Mouse (Mus musculus) forebrain, embryonic 14.5 days (tissue): ENCODE measurements around the gene Ces2a. TPM values are rescaled to one million over a fixed set of nuclear protein-coding genes. Genes with fewer than 3 reads are reported as not detected.

ENCODE experiments used
- ATAC-seq: fragments of 200-750 bp; cut with Nextera tagmentation; 2 replicates; pipeline ENCODE4 v1.8.0; 2017; ENCODE audit warnings: mild to moderate bottlenecking, moderate library complexity
- DNase-seq: peaks from one replicate; pipeline ENCODE4 v3.0.0-alpha.2; 2015; ENCODE audit warnings: low spot score
- H3K27ac ChIP-seq: fragments of 300-500 bp; sonication (generic); 2 replicates; pipeline ENCODE4 v1.5.1; 2014; ENCODE audit warnings: low read depth, mild to moderate bottlenecking, control low read depth, low read length, moderate library complexity
- H3K27me3 ChIP-seq: fragments of 300-500 bp; sonication (generic); replicated peaks from 2 replicates; pipeline ENCODE4 v1.6.1; 2014; ENCODE audit warnings: low read length, control low read depth, mixed read lengths; ENCODE audit not compliant: control insufficient read depth, insufficient read depth
- H3K36me3 ChIP-seq: fragments of 300-500 bp; sonication (generic); 2 replicates; pipeline ENCODE4 v1.6.1; 2014; ENCODE audit warnings: low read length, control low read depth; ENCODE audit not compliant: control insufficient read depth, insufficient read depth
- H3K4me1 ChIP-seq: fragments of 300-500 bp; sonication (generic); 2 replicates; pipeline ENCODE4 v1.6.1; 2014; ENCODE audit warnings: antibody characterized with exemption, low read length, control low read depth; ENCODE audit not compliant: control insufficient read depth, insufficient read depth
- H3K4me2 ChIP-seq: fragments of 300-500 bp; sonication (generic); 2 replicates; pipeline ENCODE4 v1.6.1; 2014; ENCODE audit warnings: mild to moderate bottlenecking, control low read depth, low read length
- H3K4me3 ChIP-seq: fragments of 300-500 bp; sonication (generic); 2 replicates; pipeline ENCODE4 v1.5.1; 2014; ENCODE audit warnings: low read depth, low read length, control low read depth
- H3K9ac ChIP-seq: fragments of 300-500 bp; sonication (generic); 2 replicates; pipeline ENCODE4 v1.6.1; 2014; ENCODE audit warnings: mild to moderate bottlenecking, low read length, control low read depth, moderate library complexity
- H3K9me3 ChIP-seq: fragments of 300-500 bp; sonication (generic); replicated peaks from 2 replicates; pipeline ENCODE4 v1.6.1; 2016; ENCODE audit warnings: low read length, control low read depth, mixed read lengths; ENCODE audit not compliant: control insufficient read depth
- WGBS: fragments of 180-500 bp; shearing (Covaris S2); extraction: QIAGEN DNeasy Blood & Tissue Kit; methylation state at CpG from one replicate; pipeline ENCODE4 v1.1.7; 2014; 5-methylcytosine and 5-hydroxymethylcytosine counted together
- polyA plus RNA-seq: library from polyadenylated mRNA; unstranded; fragments of >200 nt; fragmentation: Nextera tagmentation; extraction: Ambion mirVana; gene quantifications from 2 replicates; pipeline ENCODE4 v1.2.1, GENCODE M21; 2014

Ces2a gene
- polyA plus RNA-seq, result not detected in 2 replicates

DNA sequence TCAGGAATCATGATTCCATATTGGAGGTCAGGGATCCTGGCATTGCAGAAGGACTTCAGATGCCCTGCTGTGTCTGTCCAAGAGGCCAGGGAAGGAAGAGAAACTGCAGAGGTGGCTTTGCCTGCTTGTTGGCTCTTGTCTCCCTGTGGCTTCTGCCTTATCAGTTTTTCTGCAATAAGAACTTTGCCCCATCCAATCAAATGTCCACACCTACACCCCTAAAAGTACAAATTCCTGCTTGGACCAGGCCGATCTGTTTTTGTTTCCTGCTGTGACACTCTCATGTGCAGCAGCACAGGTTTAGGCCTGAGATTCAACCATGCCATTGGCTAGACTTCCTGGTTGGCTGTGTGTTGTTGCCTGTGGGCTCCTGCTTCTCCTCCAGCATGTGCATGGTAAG, at the start of gene Ces2a:
Gene Ces2a, plus strand, starts transcription at position 251 of the 400 bp plus-strand sequence.
- Histone ChIP-seq H3K9ac (no peak within 1 kb of the TSS), H3K36me3 (no peaks in the 10 kb centered on the region), H3K27ac (no peak within 1 kb of the TSS), H3K27me3 (no peaks in the 10 kb centered on the region), H3K4me1 (no peaks in the 10 kb centered on the region), H3K4me3 (no peak within 1 kb of the TSS), H3K9me3 (no peaks in the 10 kb centered on the region), H3K4me2 (no peak within 1 kb of the TSS)
- no peak for ATAC-seq
- 84% methylated on average over 1 of the region's 1 CpGs for WGBS
- DNase-seq, result no peak

GRCm38 (mm10) chr8:104688433-104688832, 45.4 kb upstream of the Ces2a start:
- Histone ChIP-seq H3K9ac (no peak overlapping the region), H3K27ac (no peak overlapping the region), H3K36me3 (no peaks in the 10 kb centered on the region), H3K27me3 (no peaks in the 10 kb centered on the region), H3K9me3 (no peaks in the 10 kb centered on the region), H3K4me3 (no peak overlapping the region), H3K4me1 (no peaks in the 10 kb centered on the region), H3K4me2 (no peak overlapping the region)
- ATAC-seq (no peak), DNase-seq (no peak)
- WGBS, result 81% methylated on average over 4 of the region's 4 CpGs

DNA sequence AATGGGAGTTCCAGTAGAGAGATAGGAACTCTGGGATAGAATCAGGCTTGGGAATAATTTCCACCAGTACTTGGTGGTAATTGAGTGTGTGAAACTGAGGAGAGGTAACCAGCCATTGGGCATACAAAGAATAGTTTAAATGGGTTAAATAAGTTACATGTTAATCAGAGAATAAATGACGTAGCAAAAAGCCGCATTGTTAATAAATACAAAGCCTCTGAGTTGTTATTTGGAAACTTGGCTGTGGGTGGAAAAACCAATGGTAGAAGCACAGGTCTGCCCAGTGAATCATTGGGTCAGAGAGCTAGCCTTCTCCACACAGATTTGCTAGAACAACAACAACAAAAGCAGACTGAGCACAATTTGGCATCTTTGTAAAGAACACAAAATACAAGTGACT, 35.2 kb upstream of the Ces2a start:
- no peaks in the 10 kb centered on the region for H3K36me3 ChIP-seq
- no peak overlapping the region for H3K4me2 ChIP-seq
- DNase-seq, result no peak
- no peaks in the 10 kb centered on the region for H3K9me3 ChIP-seq
- H3K4me1 ChIP-seq, result no peaks in the 10 kb centered on the region
- no peak overlapping the region for H3K27ac ChIP-seq
- 85% methylated on average over 2 of the region's 2 CpGs for WGBS
- no peaks in the 10 kb centered on the region for H3K27me3 ChIP-seq
- no peak overlapping the region for H3K9ac ChIP-seq
- no peak overlapping the region for H3K4me3 ChIP-seq
- ATAC-seq, result no peak

- Histone ChIP-seq H3K4me3 (no peak overlapping the region), H3K27ac (no peak overlapping the region), H3K4me1 (no peaks in the 10 kb centered on the region), H3K27me3 (no peaks in the 10 kb centered on the region), H3K9ac (no peak overlapping the region), H3K4me2 (no peak overlapping the region), H3K36me3 (no peaks in the 10 kb centered on the region), H3K9me3 (no peaks in the 10 kb centered on the region)
- DNase-seq, result no peak
- no peak for ATAC-seq
- WGBS, result 90% methylated on average over 2 of the region's 2 CpGs
These were observed 31.9 kb upstream of the Ces2a start for GRCm38 (mm10) chr8:104701900-104702299.

- no peaks in the 10 kb centered on the region for H3K4me1 ChIP-seq
- 84% methylated on average over 8 of the region's 8 CpGs for WGBS
- no peaks in the 10 kb centered on the region for H3K27me3 ChIP-seq
- H3K4me3 ChIP-seq, result no peak overlapping the region
- DNase-seq (no peak), ATAC-seq (no peak)
- no peak overlapping the region for H3K9ac ChIP-seq
- H3K27ac ChIP-seq, result no peak overlapping the region
- no peaks in the 10 kb centered on the region for H3K9me3 ChIP-seq
- H3K36me3 ChIP-seq, result no peaks in the 10 kb centered on the region
- H3K4me2 ChIP-seq, result no peak overlapping the region
These were observed 12.6 kb upstream of the Ces2a start for GRCm38 (mm10) chr8:104721166-104721565.

- WGBS, result 91% methylated on average over 4 of the region's 4 CpGs
- Histone ChIP-seq H3K4me1 (no peaks in the 10 kb centered on the region), H3K9ac (no peak overlapping the region), H3K4me2 (no peak overlapping the region), H3K36me3 (no peaks in the 10 kb centered on the region), H3K27ac (no peak overlapping the region), H3K9me3 (no peaks in the 10 kb centered on the region), H3K27me3 (no peaks in the 10 kb centered on the region), H3K4me3 (no peak overlapping the region)
- ATAC-seq (no peak), DNase-seq (no peak)
These were observed 2.4 kb upstream of the Ces2a start for GRCm38 (mm10) chr8:104731451-104731850.

DNA sequence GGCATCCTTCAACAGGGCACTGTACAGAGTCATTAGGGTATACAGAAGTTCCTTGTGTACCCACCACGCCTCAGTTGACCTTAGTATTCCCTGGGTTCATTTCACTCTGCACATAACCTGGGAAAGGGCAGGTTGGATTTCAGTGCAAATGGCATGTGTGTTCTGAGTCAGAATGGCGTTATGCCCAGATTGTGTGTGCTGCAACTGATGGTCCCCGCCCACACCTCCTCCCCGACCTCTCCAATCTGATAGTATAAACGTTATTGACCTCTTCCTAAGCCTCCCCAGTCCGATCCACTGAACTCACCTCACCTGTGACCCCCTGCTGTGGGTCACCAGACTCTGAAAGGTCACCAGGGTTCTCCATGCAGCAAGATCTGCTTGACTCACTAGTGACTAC, 1.8 kb upstream of the Ces2a start:
- no peaks in the 10 kb centered on the region for H3K36me3 ChIP-seq
- no peak overlapping the region for H3K9ac ChIP-seq
- no peak overlapping the region for H3K4me2 ChIP-seq
- H3K27me3 ChIP-seq, result no peaks in the 10 kb centered on the region
- no peaks in the 10 kb centered on the region for H3K9me3 ChIP-seq
- H3K27ac ChIP-seq, result no peak overlapping the region
- no peaks in the 10 kb centered on the region for H3K4me1 ChIP-seq
- DNase-seq, result no peak
- ATAC-seq, result no peak
- 67% methylated on average over 6 of the region's 6 CpGs for WGBS
- H3K4me3 ChIP-seq, result no peak overlapping the region

- no peak overlapping the region for H3K4me2 ChIP-seq
These were observed 8.2 kb downstream of the Ces2a start for GRCm38 (mm10) chr8:104742039-104742438.

GRCm38 (mm10) chr8:104743410-104743809, 9.6 kb downstream of the Ces2a start:
- no peak overlapping the region for H3K4me3 ChIP-seq
- no peaks in the 10 kb centered on the region for H3K4me1 ChIP-seq
- no peaks in the 10 kb centered on the region for H3K9me3 ChIP-seq
- DNase-seq (no peak), ATAC-seq (no peak)
- no peaks in the 10 kb centered on the region for H3K36me3 ChIP-seq
- no peak overlapping the region for H3K9ac ChIP-seq
- H3K4me2 ChIP-seq, result no peak overlapping the region
- no peak overlapping the region for H3K27ac ChIP-seq
- no peaks in the 10 kb centered on the region for H3K27me3 ChIP-seq
- 69% methylated on average over 3 of the region's 3 CpGs for WGBS

More at GRCm38 (mm10) chr8:104742039-104742438, 8.2 kb downstream of the Ces2a start:
- ATAC-seq (no peak), DNase-seq (no peak)
- H3K27ac ChIP-seq, result no peak overlapping the region
- WGBS, result 90% methylated on average over 1 of the region's 1 CpGs
- H3K27me3 ChIP-seq, result no peaks in the 10 kb centered on the region
- H3K36me3 ChIP-seq, result no peaks in the 10 kb centered on the region
- no peak overlapping the region for H3K9ac ChIP-seq
- no peaks in the 10 kb centered on the region for H3K9me3 ChIP-seq
- H3K4me3 ChIP-seq, result no peak overlapping the region
- H3K4me1 ChIP-seq, result no peaks in the 10 kb centered on the region
